Mouse (Mus musculus) MEL (cell line): ENCODE results near the gene Urah. TPM values are rescaled to one million over a fixed set of nuclear protein-coding genes. Genes with fewer than 3 reads are reported as not detected.

Source experiments
- DNase-seq: peaks from one replicate; pipeline ENCODE4 v3.0.0; 2011; ENCODE audit warnings: low read depth, low spot score
- H3K27ac ChIP-seq: 2 replicates; pipeline ENCODE4 v1.5.1; 2012; ENCODE audit warnings: low read depth, mild to moderate bottlenecking, control low read depth, low read length, moderate library complexity; ENCODE audit not compliant: control insufficient read depth
- H3K27me3 ChIP-seq, 2 experiments: fragments of 150-350 bp in 1 of 2; sonication (generic) in 1 of 2; 2 replicates each; pipeline ENCODE4 v1.6.1; 2012; ENCODE audit warnings: low read length in 2 of 2, mild to moderate bottlenecking in 2 of 2, improper control_type of control experiment in 1 of 2, moderate library complexity in 1 of 2; ENCODE audit not compliant: insufficient read depth in 2 of 2, control insufficient read depth in 1 of 2
- H3K36me3 ChIP-seq, 2 experiments: 2 replicates each; pipeline ENCODE4 v1.6.1; 2012 to 2014; ENCODE audit warnings: low read length in 2 of 2, improper control_type of control experiment in 1 of 2, inconsistent platforms in 1 of 2, mild to moderate bottlenecking in 1 of 2; ENCODE audit not compliant: insufficient read depth in 2 of 2, control insufficient read depth in 1 of 2
- H3K4me1 ChIP-seq, 2 experiments: fragments of 150-350 bp in 1 of 2; sonication (generic) in 1 of 2; 2 replicates each; pipeline ENCODE4 v1.6.1; 2012; ENCODE audit warnings: low read length in 2 of 2, improper control_type of control experiment in 1 of 2, mild to moderate bottlenecking in 1 of 2; ENCODE audit not compliant: insufficient read depth in 2 of 2, control insufficient read depth in 1 of 2
- H3K4me3 ChIP-seq, 2 experiments: fragments of 150-350 bp in 1 of 2; sonication (generic) in 1 of 2; 2 replicates each; pipeline ENCODE4 v1.5.1; 2012; ENCODE audit warnings: low read depth in 2 of 2, low read length in 2 of 2, mild to moderate bottlenecking in 2 of 2, moderate library complexity in 2 of 2, control low read depth in 1 of 2, improper control_type of control experiment in 1 of 2; ENCODE audit not compliant: control insufficient read depth in 1 of 2, insufficient read depth in 1 of 2
- H3K79me2 ChIP-seq: 2 replicates; pipeline ENCODE4 v1.6.1; 2012; ENCODE audit warnings: mild to moderate bottlenecking, low read length, moderate library complexity; ENCODE audit not compliant: control insufficient read depth, poor library complexity, insufficient read depth
- H3K9ac ChIP-seq: 2 replicates; pipeline ENCODE4 v1.6.1; 2012; ENCODE audit warnings: low read depth, mild to moderate bottlenecking, control low read depth, low read length, moderate library complexity; ENCODE audit not compliant: control insufficient read depth, poor library complexity, severe bottlenecking
- H3K9me3 ChIP-seq: fragments of 150-350 bp; sonication (generic); replicated peaks from 2 replicates; pipeline ENCODE4 v1.6.1; 2012; ENCODE audit warnings: mild to moderate bottlenecking, low read length, improper control_type of control experiment, moderate library complexity; ENCODE audit not compliant: insufficient read depth
- BHLHE40 ChIP-seq: IDR thresholded peaks from 2 replicates; pipeline ENCODE4 v1.6.1; 2012; ENCODE audit warnings: low read depth, mild to moderate bottlenecking, inconsistent platforms, low read length, improper control_type of control experiment, borderline replicate concordance
- CHD1 ChIP-seq: IDR thresholded peaks from 2 replicates; pipeline ENCODE4 v1.6.1; 2012; ENCODE audit warnings: low read depth, mild to moderate bottlenecking, inconsistent platforms, low read length, improper control_type of control experiment
- CHD2 ChIP-seq: IDR thresholded peaks from 2 replicates; pipeline ENCODE4 v1.6.1; 2011; ENCODE audit warnings: low read length, improper control_type of control experiment
- CTCF ChIP-seq, 3 experiments: IDR thresholded peaks in 2 of 3; conservative IDR thresholded peaks in 1 of 3; 2 replicates each; pipeline ENCODE4 v1.5.1; 2011 to 2012; ENCODE audit warnings: low read length in 3 of 3, low read depth in 2 of 3, mild to moderate bottlenecking in 2 of 3, improper control_type of control experiment in 1 of 3, inconsistent platforms in 1 of 3, mixed read lengths in 1 of 3, moderate library complexity in 1 of 3; ENCODE audit not compliant: control insufficient read depth in 1 of 3, insufficient read depth in 1 of 3, poor library complexity in 1 of 3, severe bottlenecking in 1 of 3
- ELF1 ChIP-seq: IDR thresholded peaks from 2 replicates; pipeline ENCODE4 v1.6.1; 2014; ENCODE audit warnings: low read depth, mild to moderate bottlenecking, inconsistent platforms, low read length, improper control_type of control experiment, moderate library complexity
- GABPA ChIP-seq: IDR thresholded peaks from 2 replicates; pipeline ENCODE4 v1.6.1; 2012; ENCODE audit warnings: low read depth, mild to moderate bottlenecking, inconsistent platforms, low read length, improper control_type of control experiment, moderate library complexity
- GATA1 ChIP-seq: IDR thresholded peaks from 2 replicates; pipeline ENCODE4 v1.6.1; 2011; ENCODE audit warnings: low read depth, low read length, improper control_type of control experiment
- HCFC1 ChIP-seq: IDR thresholded peaks from 2 replicates; pipeline ENCODE4 v1.6.1; 2012; ENCODE audit warnings: low read depth, mild to moderate bottlenecking, inconsistent platforms, low read length, improper control_type of control experiment, moderate library complexity
- KAT2A ChIP-seq: conservative IDR thresholded peaks from 2 replicates; pipeline ENCODE4 v1.6.1; 2012; ENCODE audit warnings: low read depth, low read length, improper control_type of control experiment, inconsistent platforms
- MAFK ChIP-seq: IDR thresholded peaks from 2 replicates; pipeline ENCODE4 v1.6.1; 2011; ENCODE audit warnings: low read depth, mild to moderate bottlenecking, low read length, improper control_type of control experiment, borderline replicate concordance
- MAX ChIP-seq: IDR thresholded peaks from 2 replicates; pipeline ENCODE4 v1.6.1; 2011; ENCODE audit warnings: low read length, improper control_type of control experiment
- MAZ ChIP-seq: IDR thresholded peaks from 2 replicates; pipeline ENCODE4 v1.6.1; 2012; ENCODE audit warnings: low read depth, mild to moderate bottlenecking, inconsistent platforms, low read length, improper control_type of control experiment
- MYC ChIP-seq: IDR thresholded peaks from 2 replicates; pipeline ENCODE4 v1.6.1; 2011; ENCODE audit warnings: low read depth, mild to moderate bottlenecking, low read length, improper control_type of control experiment, moderate library complexity
- POLR2A ChIP-seq, 2 experiments: IDR thresholded peaks; 2 replicates each; pipeline ENCODE4 v1.6.1; 2011 to 2012; ENCODE audit warnings: low read length in 2 of 2, mild to moderate bottlenecking in 2 of 2, control low read depth in 1 of 2, improper control_type of control experiment in 1 of 2, low read depth in 1 of 2, moderate library complexity in 1 of 2; ENCODE audit not compliant: control insufficient read depth in 1 of 2, insufficient read depth in 1 of 2, poor library complexity in 1 of 2
- POLR2AphosphoS5 ChIP-seq: IDR thresholded peaks from 2 replicates; pipeline ENCODE4 v1.6.1; 2012; ENCODE audit warnings: low read depth, borderline replicate concordance, mild to moderate bottlenecking, inconsistent platforms, low read length, moderate library complexity, mixed read lengths
- RAD21 ChIP-seq: IDR thresholded peaks from 2 replicates; pipeline ENCODE4 v1.6.1; 2011; ENCODE audit warnings: mild to moderate bottlenecking, low read depth, low read length, improper control_type of control experiment
- RCOR1 ChIP-seq: IDR thresholded peaks from 2 replicates; pipeline ENCODE4 v1.6.1; 2012; ENCODE audit warnings: low read depth, mild to moderate bottlenecking, inconsistent platforms, low read length, improper control_type of control experiment
- SIN3A ChIP-seq: IDR thresholded peaks from 2 replicates; pipeline ENCODE4 v1.6.1; 2012; ENCODE audit warnings: low read length, improper control_type of control experiment, inconsistent platforms
- SMC3 ChIP-seq: IDR thresholded peaks from 2 replicates; pipeline ENCODE4 v1.6.1; 2011; ENCODE audit warnings: low read depth, low read length, improper control_type of control experiment
- TAL1 ChIP-seq: IDR thresholded peaks from 2 replicates; pipeline ENCODE4 v1.6.1; 2012; ENCODE audit warnings: mild to moderate bottlenecking, inconsistent platforms, low read length, moderate library complexity, mixed read lengths
- TBP ChIP-seq: IDR thresholded peaks from 2 replicates; pipeline ENCODE4 v1.8.0; 2011; ENCODE audit warnings: low read depth, low read length, improper control_type of control experiment
- ZMIZ1 ChIP-seq: IDR thresholded peaks from 2 replicates; pipeline ENCODE4 v1.6.1; 2012; ENCODE audit warnings: low read depth, mild to moderate bottlenecking, inconsistent platforms, low read length, improper control_type of control experiment, moderate library complexity
- ZNF384 ChIP-seq: IDR thresholded peaks from 2 replicates; pipeline ENCODE4 v1.6.1; 2012; ENCODE audit warnings: low read depth, mild to moderate bottlenecking, inconsistent platforms, low read length, improper control_type of control experiment
- polyA plus RNA-seq, 2 experiments: library from polyadenylated mRNA; stranded (reverse) in 1 of 2; unstranded in 1 of 2; fragments of >175 nt in 1 of 2; fragments of >200 nt in 1 of 2; gene quantifications; 2 replicates each; pipeline versions ENCODE4 v1.2.1 to v1.2.4; 2012; ENCODE audit warnings: low replicate concordance in 2 of 2, low read depth in 1 of 2; ENCODE audit not compliant: insufficient read length in 2 of 2, insufficient read depth in 1 of 2, missing spikeins in 1 of 2
- total RNA-seq: library from RNA; depleted of rRNA; stranded (reverse); fragments of 300-350 nt; gene quantifications from 2 replicates; pipeline ENCODE4 v1.2.3, GENCODE M21; 2012

The Urah gene
- total and polyA plus RNA-seq, 3 experiments: not detected

DNA sequence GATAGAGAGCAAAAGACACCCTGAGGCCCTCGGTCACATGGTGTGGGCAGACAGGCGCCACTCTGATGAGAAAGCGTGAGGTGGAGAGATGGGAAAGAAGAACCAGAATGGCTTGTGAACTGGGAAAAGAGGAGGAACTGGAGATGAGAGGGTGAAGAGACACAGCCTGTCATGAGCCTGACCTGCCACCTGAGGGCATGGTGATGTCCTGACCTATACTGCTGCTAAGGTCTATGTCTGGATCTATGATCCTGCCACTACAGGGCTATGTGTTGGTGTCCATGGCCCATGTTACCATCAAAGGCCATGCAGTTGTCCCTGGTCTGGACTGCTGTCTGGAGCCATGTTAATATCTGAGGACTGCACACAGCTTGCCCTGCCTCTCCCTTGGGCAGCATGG lies 37.2 kb upstream of the Urah start:
- peak in 2 of 3 experiments; percentile 2 to 8; a peak in 1 of 6 replicates for TF ChIP-seq CTCF (IDR thresholded peaks at IDR 0.05 in 2 of 3, conservative IDR thresholded peaks at IDR 0.05 in 1 of 3; ENCODE audit: control insufficient read depth in 1 of 3, insufficient read depth in 1 of 3, low read depth in 2 of 3, low read length in 3 of 3, poor library complexity in 1 of 3, severe bottlenecking in 1 of 3)
- TF ChIP-seq SMC3: peak; percentile 6; the same call in 1 of the 2 replicates
- TF ChIP-seq ZMIZ1: no peak
- no peak for TF ChIP-seq GATA1
- no peak for TF ChIP-seq CHD1
- no peak for TF ChIP-seq ZNF384
- no peak for DNase-seq
- Histone ChIP-seq H3K9ac (no peak overlapping the region), H3K4me3 (no peak overlapping the region), H3K4me1 (no peaks in the 10 kb centered on the region), H3K27ac (no peak overlapping the region), H3K9me3 (no peaks in the 10 kb centered on the region), H3K27me3 (peaks cover 3 to 7% of the 10 kb centered on the region in 2 experiments), H3K79me2 (no peaks in the 10 kb centered on the region), H3K36me3 (no peaks in the 10 kb centered on the region)

DNA sequence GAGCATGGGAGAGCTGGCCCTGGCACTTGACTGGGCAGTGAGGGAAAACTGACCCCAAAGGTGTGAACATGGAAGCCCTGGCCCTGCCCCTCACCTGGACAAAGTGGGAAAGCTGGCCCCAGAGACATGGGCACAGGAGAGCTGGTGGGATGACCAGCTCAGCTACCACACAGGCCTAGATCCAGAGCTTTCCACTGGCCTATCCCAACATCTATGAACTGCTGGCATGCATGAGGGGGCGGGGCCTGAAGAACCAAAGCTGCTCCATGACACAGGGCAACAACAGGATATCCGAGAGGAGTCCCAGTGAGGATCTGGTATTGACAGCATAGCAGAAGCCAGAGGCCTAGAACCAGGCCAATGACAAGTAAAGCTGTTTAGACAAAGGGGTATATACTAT lies 36.6 kb upstream of the Urah start:
- no peak overlapping the region for H3K27ac ChIP-seq
- no peaks in the 10 kb centered on the region for H3K79me2 ChIP-seq
- no peak overlapping the region for H3K4me3 ChIP-seq
- no peak overlapping the region for H3K9ac ChIP-seq
- H3K27me3 ChIP-seq: peaks cover 3 to 6% of the 10 kb centered on the region in 2 experiments
- DNase-seq: no peak
- H3K4me1 ChIP-seq: no peaks in the 10 kb centered on the region
- no peaks in the 10 kb centered on the region for H3K36me3 ChIP-seq
- H3K9me3 ChIP-seq: no peaks in the 10 kb centered on the region
- TF ChIP-seq MAZ (no peak), MAFK (no peak), CHD1 (no peak), POLR2A (IDR thresholded peaks at IDR 0.05; ENCODE audit: control insufficient read depth in 1 of 2, insufficient read depth in 1 of 2, low read depth in 1 of 2, low read length in 2 of 2, poor library complexity in 1 of 2) (no peak), GABPA (no peak), RCOR1 (no peak)
- TF ChIP-seq, all 39 proteins: peak for 0

DNA sequence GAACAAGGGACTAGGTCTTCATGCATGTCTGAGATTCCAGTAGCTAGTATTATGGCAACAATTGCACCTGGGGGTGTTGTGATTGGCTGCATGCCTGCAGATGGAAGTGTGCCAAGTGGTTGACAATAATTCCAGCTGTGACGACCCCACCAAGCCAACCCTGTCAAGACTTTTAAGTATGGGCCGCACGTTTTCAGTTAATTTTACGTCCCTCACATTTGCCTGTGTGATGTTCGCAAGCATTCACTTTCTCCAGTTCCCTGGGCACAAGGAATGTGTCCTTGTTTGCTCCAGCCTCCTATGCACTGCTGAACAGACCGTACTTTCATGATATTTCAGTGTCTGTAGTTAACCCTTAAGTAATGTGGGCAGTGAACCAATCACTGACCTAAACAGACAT lies 32.2 kb upstream of the Urah start:
- H3K9ac ChIP-seq: no peak overlapping the region
- no peaks in the 10 kb centered on the region for H3K4me1 ChIP-seq
- no peaks in the 10 kb centered on the region for H3K79me2 ChIP-seq
- DNase-seq: no peak
- H3K27ac ChIP-seq: no peak overlapping the region
- no peak overlapping the region for H3K4me3 ChIP-seq
- no peaks in the 10 kb centered on the region for H3K36me3 ChIP-seq
- H3K9me3 ChIP-seq: no peaks in the 10 kb centered on the region
- no peaks in the 10 kb centered on the region; a peak in 3 of 4 replicates for H3K27me3 ChIP-seq
- no peak for TF ChIP-seq MAX
- no peak for TF ChIP-seq HCFC1
- no peak for TF ChIP-seq MAZ
- no peak for TF ChIP-seq KAT2A
- TF ChIP-seq CHD1: no peak
- TF ChIP-seq POLR2AphosphoS5: no peak
- no peak for TF ChIP-seq POLR2A (IDR thresholded peaks at IDR 0.05; ENCODE audit: control insufficient read depth in 1 of 2, insufficient read depth in 1 of 2, low read depth in 1 of 2, low read length in 2 of 2, poor library complexity in 1 of 2)
- TF ChIP-seq CHD2: no peak
- no peak for TF ChIP-seq GABPA
- no peak for TF ChIP-seq GATA1
- no peak for TF ChIP-seq BHLHE40
- TF ChIP-seq MYC: no peak
- TF ChIP-seq RAD21: no peak
- no peak for TF ChIP-seq SIN3A
- TF ChIP-seq TBP: no peak
- TF ChIP-seq TAL1: no peak
- TF ChIP-seq ELF1: no peak
